Mouse (Mus musculus): ENCODE measurements around the gene Rnf32.

Gene Rnf32

GRCm38 (mm10) chr5:29195570-29196263 lies at the start of gene Rnf32:
Gene Rnf32 (plus strand): TSS chr5:29195992.
- no peak for DNase-seq (ENCODE audit: extremely low read depth, low read depth, low spot score)

- DNase-seq (ENCODE audit: extremely low read depth, low read depth, low spot score), result no peak
Measured at GRCm38 (mm10) chr5:29150146-29150545, 45.6 kb upstream of the Rnf32 start.

DNA sequence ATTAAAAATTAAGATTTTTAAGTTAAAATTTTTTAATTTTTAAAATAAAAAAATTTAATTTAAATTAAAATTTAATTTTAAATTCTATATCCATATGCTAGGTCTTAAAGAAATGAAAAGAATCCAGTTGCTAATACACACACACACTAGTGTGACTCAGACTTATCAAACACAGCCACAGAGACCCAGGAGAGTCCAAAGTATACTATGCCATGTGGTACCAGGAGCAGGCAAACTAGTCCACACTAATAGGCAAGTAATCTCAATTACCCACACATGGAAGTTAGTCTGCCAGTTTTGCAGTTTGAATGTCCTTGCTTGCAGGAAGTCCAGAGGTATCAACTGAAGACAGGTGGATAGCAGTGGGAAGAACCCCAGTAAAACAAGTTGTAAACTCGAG lies 35.9 kb upstream of the Rnf32 start:
- no peak for DNase-seq (ENCODE audit: extremely low read depth, low read depth, low spot score)

GRCm38 (mm10) chr5:29166947-29167346 lies 28.8 kb upstream of the Rnf32 start:
- DNase-seq (ENCODE audit: extremely low read depth, low read depth, low spot score), result no peak

DNA sequence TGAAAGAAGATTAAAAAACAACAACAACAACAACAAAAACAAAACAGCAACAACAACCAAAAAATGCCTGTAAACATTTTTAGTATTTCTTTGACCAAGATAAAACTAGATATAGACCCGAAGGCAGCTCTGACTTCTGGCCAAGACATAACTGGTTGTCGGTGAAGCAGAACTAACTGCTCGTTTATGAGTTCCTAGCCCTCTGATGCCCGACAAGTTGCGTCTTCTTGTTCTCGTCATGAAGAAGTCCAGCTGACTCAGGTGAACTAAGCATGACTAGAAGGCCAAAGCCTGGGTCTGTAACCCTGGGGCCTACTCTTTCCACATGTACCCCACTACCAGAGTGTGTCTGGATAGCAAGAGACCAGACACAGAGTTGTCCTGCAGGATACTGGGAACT lies 25.6 kb upstream of the Rnf32 start:
- no peak for DNase-seq (ENCODE audit: extremely low read depth, low read depth, low spot score)

- DNase-seq (ENCODE audit: extremely low read depth, low read depth, low spot score), result no peak
Measured at GRCm38 (mm10) chr5:29171165-29171564, 24.6 kb upstream of the Rnf32 start.

DNA sequence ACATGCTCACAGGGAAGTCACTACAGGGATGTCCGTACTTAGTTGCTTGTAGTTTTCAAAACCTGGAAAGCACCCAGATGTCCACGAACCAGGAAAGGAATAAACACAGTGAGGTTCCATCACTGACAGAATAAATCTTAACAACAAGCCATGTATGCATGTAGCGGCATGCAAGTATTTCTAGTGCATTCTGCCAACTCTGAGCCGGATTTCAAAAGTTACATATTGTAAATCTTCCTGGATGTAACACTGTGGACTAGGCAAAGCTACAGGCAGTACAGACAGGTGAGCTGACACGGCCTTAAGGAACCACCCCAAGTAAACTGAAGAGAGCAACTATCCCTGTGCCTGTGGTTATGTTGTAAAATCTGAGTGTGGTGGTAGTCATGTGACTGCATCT lies 9.0 kb upstream of the Rnf32 start:
- DNase-seq (ENCODE audit: extremely low read depth, low read depth, low spot score), result peak; percentile 59

- DNase-seq (ENCODE audit: extremely low read depth, low read depth, low spot score), result no peak
Measured at GRCm38 (mm10) chr5:29195231-29195569, 592 bp upstream of the Rnf32 start.

- DNase-seq (ENCODE audit: extremely low read depth, low read depth, low spot score), result no peak
Measured at GRCm38 (mm10) chr5:29196264-29196658, 469 bp downstream of the Rnf32 start.

DNA sequence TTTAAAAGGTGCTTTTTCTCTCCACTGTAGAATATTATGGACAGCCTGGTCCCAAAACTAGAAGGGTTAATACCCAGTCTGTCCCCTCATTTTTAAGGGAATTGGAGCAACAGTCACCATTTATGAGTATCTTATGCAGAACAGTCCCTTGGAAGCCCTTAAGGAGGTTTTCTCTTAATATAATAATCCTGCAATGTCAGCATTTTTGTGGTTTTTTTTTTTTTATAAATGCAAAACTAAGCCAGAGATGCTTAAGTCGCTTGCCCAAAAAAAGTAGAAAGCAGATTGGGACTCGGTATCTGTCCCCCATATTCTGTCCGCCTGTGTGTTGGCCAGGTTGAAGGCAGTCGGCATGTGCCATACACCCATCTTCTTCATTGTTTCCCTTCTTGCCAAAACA lies 1.4 kb downstream of the Rnf32 start:
- no peak for DNase-seq (ENCODE audit: extremely low read depth, low read depth, low spot score)

DNA sequence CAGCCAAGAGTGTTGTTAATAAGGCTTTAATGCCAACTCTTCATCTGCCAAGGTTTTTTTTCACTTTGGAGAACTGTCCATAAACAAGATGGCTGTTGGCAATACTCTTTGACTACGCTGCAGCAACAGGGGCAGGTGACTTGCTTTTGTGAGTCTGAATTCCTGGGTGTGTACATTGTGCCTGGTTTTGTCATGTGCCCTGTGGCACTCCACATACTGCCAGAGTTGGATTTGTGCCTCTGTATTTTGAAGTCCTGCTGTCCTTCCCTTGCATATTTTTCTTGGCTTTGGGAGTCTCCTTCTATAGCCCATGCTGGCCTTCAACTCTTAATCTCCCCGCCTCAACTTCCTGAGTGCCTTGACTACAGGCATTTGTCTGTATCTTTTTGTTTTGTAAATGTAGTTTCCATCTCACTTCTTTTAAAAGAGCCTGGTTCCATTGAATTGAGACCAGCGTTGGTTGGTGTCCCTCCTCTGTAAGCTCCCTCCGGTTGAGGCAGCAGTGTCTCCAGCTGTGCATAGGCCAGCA lies 3.2 kb downstream of the Rnf32 start:
- peak; percentile 63 for DNase-seq (ENCODE audit: extremely low read depth, low read depth, low spot score)

DNA sequence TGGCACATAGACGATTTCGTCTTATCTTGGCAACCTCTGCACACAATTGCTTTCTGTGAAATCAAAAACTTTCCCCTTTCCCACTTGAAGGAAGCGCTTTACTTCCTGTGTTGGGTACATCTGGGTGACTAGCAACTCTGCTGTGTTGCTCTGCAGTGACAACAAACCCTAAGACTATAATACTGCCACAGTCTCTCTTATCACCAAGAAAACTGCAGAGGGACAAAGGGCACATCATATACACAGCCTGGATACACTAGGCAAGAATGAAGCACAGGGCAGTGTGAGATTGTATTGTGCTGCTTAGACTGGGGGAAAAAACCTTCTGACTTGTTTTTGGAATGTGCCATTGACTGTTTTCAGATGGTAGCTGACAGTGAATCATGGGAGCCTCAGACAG lies 4.1 kb downstream of the Rnf32 start:
- DNase-seq (ENCODE audit: extremely low read depth, low read depth, low spot score), result no peak

DNA sequence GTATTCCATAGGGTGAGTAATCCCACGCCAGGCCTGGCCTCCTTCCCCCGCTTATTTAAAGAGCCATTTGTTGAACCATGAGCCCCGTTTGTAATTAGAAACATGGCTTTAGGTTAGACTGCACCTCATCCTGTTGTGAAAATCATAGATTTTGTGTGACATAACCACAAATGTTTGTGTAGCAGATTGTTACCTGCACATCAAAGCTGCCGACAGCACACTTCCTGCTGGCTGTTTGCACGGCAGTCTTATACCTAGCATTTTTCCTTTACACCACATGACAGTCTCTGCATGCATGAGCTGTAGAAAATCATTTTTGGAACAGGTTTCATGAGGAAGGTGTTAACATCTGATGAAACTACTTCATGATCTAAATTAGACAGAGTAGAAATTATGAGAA lies 9.9 kb downstream of the Rnf32 start:
- no peak for DNase-seq (ENCODE audit: extremely low read depth, low read depth, low spot score)

- no peak for DNase-seq (ENCODE audit: extremely low read depth, low read depth, low spot score)
Measured at GRCm38 (mm10) chr5:29211980-29212555, 16.3 kb downstream of the Rnf32 start.

DNA sequence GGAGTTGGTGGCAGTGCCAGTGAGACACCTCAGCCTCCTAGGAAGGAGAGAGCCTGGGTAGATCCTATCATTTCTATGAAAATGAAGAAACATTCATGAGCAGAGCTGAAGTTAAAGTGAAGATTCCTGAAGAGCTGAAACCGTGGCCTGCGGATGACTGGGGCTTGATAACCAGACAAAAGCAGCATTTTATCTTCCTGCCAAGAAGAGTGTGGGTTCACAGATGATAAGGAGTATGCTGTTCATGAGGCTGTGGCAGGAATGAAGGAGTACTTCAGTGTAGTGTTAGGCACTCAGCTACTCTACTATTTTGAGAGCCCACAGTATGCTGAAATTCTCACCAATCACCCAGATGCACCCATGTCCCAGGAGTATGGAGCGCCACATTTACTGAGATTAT lies 22.2 kb downstream of the Rnf32 start:
- DNase-seq (ENCODE audit: extremely low read depth, low read depth, low spot score), result no peak

- no peak for DNase-seq (ENCODE audit: extremely low read depth, low read depth, low spot score)
Measured at GRCm38 (mm10) chr5:29224089-29224488, 28.3 kb downstream of the Rnf32 start.

- no peak for DNase-seq (ENCODE audit: extremely low read depth, low read depth, low spot score)
Measured at GRCm38 (mm10) chr5:29230481-29230880, 34.7 kb downstream of the Rnf32 start.

- no peak for DNase-seq (ENCODE audit: extremely low read depth, low read depth, low spot score)
Measured at GRCm38 (mm10) chr5:29238379-29238778, 42.6 kb downstream of the Rnf32 start.

- DNase-seq (ENCODE audit: extremely low read depth, low read depth, low spot score), result no peak
Measured at GRCm38 (mm10) chr5:29244769-29245168, 49.0 kb downstream of the Rnf32 start.

- DNase-seq (ENCODE audit: extremely low read depth, low read depth, low spot score), result no peak
Measured at GRCm38 (mm10) chr5:29250795-29251495, 55.2 kb downstream of the Rnf32 start.

GRCm38 (mm10) chr5:29251496-29251873 lies 55.7 kb downstream of the Rnf32 start:
- no peak for DNase-seq (ENCODE audit: extremely low read depth, low read depth, low spot score)

DNA sequence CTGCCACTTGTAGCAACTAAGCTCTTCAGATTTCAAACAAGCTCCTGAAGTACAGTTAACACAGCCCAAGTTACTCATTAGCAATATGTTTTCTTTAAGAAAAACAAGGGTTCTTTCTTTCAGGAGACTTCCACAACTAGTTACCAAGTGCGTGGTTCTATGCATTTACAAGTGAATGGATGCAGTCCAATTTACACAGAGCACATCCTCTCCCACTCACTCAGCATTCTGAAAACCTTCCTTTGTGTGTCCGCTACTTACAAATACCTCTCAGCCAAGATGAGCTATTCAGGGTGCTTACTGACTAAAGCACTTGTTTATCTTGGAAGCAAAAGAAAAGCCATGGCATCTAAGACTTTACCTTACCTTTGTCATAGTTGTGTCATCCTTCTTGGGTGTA lies 58.1 kb downstream of the Rnf32 start:
- DNase-seq (ENCODE audit: extremely low read depth, low read depth, low spot score), result peak; percentile 31

Measured in fat pad, adult 2 months (tissue).